7 mouse cellular contexts compared by ENCODE assay signal in genomic region chr2:180920810-180921400, GRCm38 (mm10). TPM values are rescaled to one million over a fixed set of nuclear protein-coding genes. Genes with fewer than 3 reads are reported as not detected.
DNase-seq lines count a peak whose midpoint lies in the region; ATAC-seq lines count a peak whose summit lies in the region.

TSS of gene Ythdf1 (minus strand) at chr2:180920949.

- intact Hi-C loops in left cerebral cortex, postnatal 36 days (cut with DNase I) = loop anchor here (2.0 to 5.0 kb wide), 2 partner anchors 46 to 151 kb away; partner anchors contain the start of gene Arfgap1

- H3K9ac ChIP-seq in intestine, embryonic 16.5 days (ENCODE audit: low read depth, low read length) = peak within 1 kb of the TSS; percentile 100
- peak within 1 kb of the TSS; percentile 98 for H3K9ac ChIP-seq in midbrain, embryonic 11.5 days (ENCODE audit: low read length)

- H3K36me3 ChIP-seq in intestine, embryonic 16.5 days (ENCODE audit: control insufficient read depth, insufficient read depth, low read length) = peaks cover 6% of the 10 kb centered on the region; the same call in 1 of the 2 replicates
- H3K36me3 ChIP-seq in midbrain, embryonic 11.5 days (ENCODE audit: control insufficient read depth, insufficient read depth, low read length) = 0 out of 2 replicates have a peak, but pooled peaks cover 4% of the 10 kb centered on the region

- WGBS in intestine, embryonic 16.5 days = under 1% methylated on average over 53 of the region's 56 CpGs
- 1% methylated on average over 48 of the region's 56 CpGs for WGBS in midbrain, embryonic 11.5 days

- ATAC-seq in intestine, embryonic 16.5 days = peak; percentile 95
- peak; percentile 95 for ATAC-seq in midbrain, embryonic 11.5 days (ENCODE audit: low FRiP score)

- H3K27ac ChIP-seq in intestine, embryonic 16.5 days (ENCODE audit: low read length) = peak within 1 kb of the TSS; percentile 68
- H3K27ac ChIP-seq in midbrain, embryonic 11.5 days (ENCODE audit: low read depth, low read length) = peak within 1 kb of the TSS; percentile 35; the same call in 1 of the 2 replicates

- H3K4me3 ChIP-seq in intestine, embryonic 16.5 days (ENCODE audit: low read length) = peak within 1 kb of the TSS; percentile 100
- peak within 1 kb of the TSS; percentile 100 for H3K4me3 ChIP-seq in midbrain, embryonic 11.5 days (ENCODE audit: low read depth, low read length)

- DNase-seq in adrenal gland, adult 8-10 months = peak; percentile 95
- peak; percentile 97 for DNase-seq in embryo, embryonic 9.5 days (ENCODE audit: extremely low spot score)
- peak; percentile 97 to 98 for DNase-seq in gastrocnemius, postnatal 4 days (ENCODE audit: low spot score in 2 of 2)
- DNase-seq in left cerebral cortex, postnatal 36 days (ENCODE audit: low spot score in 2 of 2) = peak; percentile 98
- peak; percentile 100 for DNase-seq in midbrain, embryonic 11.5 days (ENCODE audit: low spot score, missing footprints)
- DNase-seq in skeletal muscle tissue, adult 2 months (ENCODE audit: low read depth, low spot score) = peak; percentile 95

- no peaks in the 10 kb centered on the region for H3K27me3 ChIP-seq in intestine, embryonic 16.5 days (replicated peaks; ENCODE audit: control insufficient read depth, insufficient read depth, low read length)
- no peaks in the 10 kb centered on the region for H3K27me3 ChIP-seq in midbrain, embryonic 11.5 days (ENCODE audit: control insufficient read depth, insufficient read depth, low read length)

- H3K4me1 ChIP-seq in intestine, embryonic 16.5 days (ENCODE audit: control insufficient read depth, insufficient read depth, low read length) = peaks cover 17% of the 10 kb centered on the region
- peaks cover 8% of the 10 kb centered on the region for H3K4me1 ChIP-seq in midbrain, embryonic 11.5 days (ENCODE audit: control insufficient read depth, insufficient read depth, low read length)

- peak within 1 kb of the TSS; percentile 86 for H3K4me2 ChIP-seq in intestine, embryonic 16.5 days (ENCODE audit: low read depth, low read length)
- H3K4me2 ChIP-seq in midbrain, embryonic 11.5 days = peak within 1 kb of the TSS; percentile 66

- no peaks in the 10 kb centered on the region for H3K9me3 ChIP-seq in intestine, embryonic 16.5 days (ENCODE audit: control insufficient read depth, low read length)
- H3K9me3 ChIP-seq in midbrain, embryonic 11.5 days (ENCODE audit: control insufficient read depth, low read length) = no peaks in the 10 kb centered on the region

RNA-seq across cellular contexts. Expression of gene Ythdf1, which starts in this region (rescaled TPM):
- 10 to 100 TPM; 46.5 to 59.6 (median 53.0) TPM for total RNA-seq in adrenal gland, adult 8-10 months (2022)
- 10 to 100 TPM; 42.2 to 48.3 TPM for total RNA-seq in gastrocnemius, postnatal 4 days (2021)
- polyA plus RNA-seq in intestine, embryonic 16.5 days (2015; fragmentation: Nextera tagmentation; extraction: Ambion mirVana) = 9.2 and 9.8 TPM in 2 replicates
- total RNA-seq in left cerebral cortex, postnatal 36 days (2021) = 10 to 100 TPM; 54.1 to 56.8 TPM
- polyA plus RNA-seq in midbrain, embryonic 11.5 days (2014; fragmentation: Nextera tagmentation; extraction: Ambion mirVana) = 68.5 and 72.4 TPM in 2 replicates

Comparison
In these comparisons a context has a peak if more than half of its experiments do, and no peak if none do; other contexts are left out.
1. Peak in every context shown above with its lines: DNase-seq, ATAC-seq, H3K4me3 ChIP-seq and H3K27ac ChIP-seq.